Mouse (Mus musculus) testis, adult 2 months (tissue): Measurements from ENCODE around the gene Fhl2.

Experiments used
- CTCF ChIP-seq: fragments of 200-500 bp; IDR thresholded peaks from 2 replicates; pipeline ENCODE4 v1.5.1; 2012; ENCODE audit warnings: low read depth, mild to moderate bottlenecking, inconsistent platforms, low read length, moderate library complexity; ENCODE audit not compliant: control insufficient read depth, insufficient read depth, insufficient replicate concordance
- POLR2A ChIP-seq: fragments of 200-500 bp; IDR thresholded peaks from 2 replicates; pipeline ENCODE4 v1.6.1; 2012; ENCODE audit warnings: low read depth, mild to moderate bottlenecking, inconsistent platforms, low read length, moderate library complexity; ENCODE audit not compliant: control insufficient read depth

DNA sequence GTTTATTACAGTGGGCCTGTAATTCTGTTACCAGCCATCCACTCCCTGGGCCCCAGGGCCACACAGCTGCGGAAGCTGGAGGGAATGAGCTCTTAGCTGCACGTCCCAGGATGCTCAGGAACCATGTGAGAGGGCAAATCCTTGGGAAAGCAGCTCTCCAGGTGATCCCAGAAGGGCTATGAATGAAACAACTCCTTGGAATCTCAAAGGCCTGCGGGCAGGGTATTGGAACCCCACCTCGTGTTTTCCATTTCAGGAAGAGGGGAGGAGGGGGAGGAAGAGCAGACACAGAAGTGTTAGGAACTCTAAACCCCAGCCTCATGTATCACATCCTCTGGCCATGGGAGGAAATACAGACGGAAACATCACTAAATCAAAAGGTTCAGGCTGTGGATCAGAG, 28.8 kb downstream of the Fhl2 start:
- no peak for TF ChIP-seq POLR2A
- no peak for TF ChIP-seq CTCF
